In the genomic region with DNA sequence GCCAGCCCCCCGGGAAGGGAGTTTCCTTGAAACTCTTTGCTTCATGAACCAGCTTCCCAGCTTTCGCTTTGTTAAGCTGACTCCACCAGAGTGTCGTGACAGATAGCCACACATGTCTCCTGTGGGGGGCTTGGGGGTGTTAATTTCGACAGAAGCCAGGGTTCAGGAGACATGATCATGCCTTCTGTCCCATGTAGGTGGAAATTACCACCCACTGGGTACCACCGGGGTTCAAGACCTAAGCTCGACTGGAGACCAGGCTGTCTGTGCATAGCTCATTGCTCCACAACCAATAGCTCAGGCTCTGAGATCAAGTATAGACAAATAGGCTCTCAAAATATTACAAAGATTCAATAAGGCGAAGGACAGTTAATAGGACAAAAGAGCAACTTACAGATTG, we compare ENCODE assay signal across 37 mouse cellular contexts. TPM values are rescaled to one million over a fixed set of nuclear protein-coding genes. Genes with fewer than 3 reads are reported as not detected.
"Had no signal": no experiment of that assay in that cellular context is flagged by ENCODE, and none has a peak within 500 bp of the region (broad histone marks: within the 10 kb centered on the region; RNA-seq: fewer than 3 reads in every experiment).

No protein-coding gene starts in this region.

- H3K27me3 ChIP-seq: heart, embryonic 13.5 days; heart, embryonic 15.5 days; hindbrain, embryonic 13.5 days; hindbrain, embryonic 15.5 days; limb, embryonic 12.5 days; liver, embryonic 13.5 days; liver, embryonic 15.5 days had no signal

- H3K9ac ChIP-seq: forebrain, postnatal 0 days; heart, embryonic 13.5 days; heart, embryonic 15.5 days; hindbrain, embryonic 13.5 days; hindbrain, embryonic 15.5 days; limb, embryonic 12.5 days; liver, embryonic 13.5 days; liver, embryonic 15.5 days had no signal

- H3K4me1 ChIP-seq: heart, embryonic 13.5 days; heart, embryonic 15.5 days; hindbrain, embryonic 13.5 days; hindbrain, embryonic 15.5 days; limb, embryonic 10.5 days; limb, embryonic 12.5 days; liver, embryonic 13.5 days; liver, embryonic 15.5 days had no signal

- H3K4me3 ChIP-seq: heart, adult 2 months; heart, embryonic 13.5 days; heart, embryonic 15.5 days; hindbrain, embryonic 13.5 days; hindbrain, embryonic 15.5 days; limb, embryonic 10.5 days; limb, embryonic 12.5 days; liver, embryonic 13.5 days; liver, embryonic 15.5 days had no signal

- H3K36me3 ChIP-seq: heart, embryonic 13.5 days; heart, embryonic 15.5 days; hindbrain, embryonic 13.5 days; hindbrain, embryonic 15.5 days; limb, embryonic 10.5 days; limb, embryonic 12.5 days; liver, embryonic 13.5 days; liver, embryonic 15.5 days had no signal

- H3K9me3 ChIP-seq: heart, embryonic 15.5 days; hindbrain, embryonic 13.5 days; hindbrain, embryonic 15.5 days; limb, embryonic 10.5 days; limb, embryonic 12.5 days; liver, embryonic 13.5 days; liver, embryonic 15.5 days had no signal

- H3K27ac ChIP-seq: heart, adult 2 months; heart, embryonic 13.5 days; heart, embryonic 15.5 days; hindbrain, embryonic 13.5 days; hindbrain, embryonic 15.5 days; hindbrain, postnatal 0 days; limb, embryonic 10.5 days; limb, embryonic 12.5 days; liver, embryonic 13.5 days; liver, embryonic 15.5 days had no signal

- H3K4me2 ChIP-seq: heart, embryonic 11.5 days; heart, embryonic 13.5 days; heart, embryonic 15.5 days; hindbrain, embryonic 13.5 days; hindbrain, embryonic 15.5 days; limb, embryonic 12.5 days; liver, embryonic 11.5 days; liver, embryonic 13.5 days; liver, embryonic 15.5 days had no signal

- ATAC-seq: forebrain, postnatal 0 days; hindbrain, postnatal 0 days had no signal

- DNase-seq: forebrain, postnatal 0 days; gastrocnemius, postnatal 14 days; gastrocnemius, postnatal 36 days; heart, adult 11 months; heart, adult 2 months; heart, postnatal 14 days; heart, postnatal 36 days; kidney, adult 18-20 months; kidney, postnatal 10 days; kidney, postnatal 25 days; layer of hippocampus, adult 9-11 months; layer of hippocampus, postnatal 36 days; liver; liver, embryonic 13.5 days had no signal

RNA-seq across cellular contexts. Expression of gene Vmn2r2, which starts 50.6 kb away (rescaled TPM):
- total RNA-seq: forebrain, postnatal 0 days; gastrocnemius, adult 18-20 months; gastrocnemius, adult 8-10 months; gastrocnemius, postnatal 14 days; gastrocnemius, postnatal 36 days; heart, adult 2 months; heart, postnatal 14 days; heart, postnatal 36 days; hematopoietic stem cell, adult 5-6 weeks; layer of hippocampus, adult 18-20 months; layer of hippocampus, adult 8-10 months; layer of hippocampus, postnatal 14 days; layer of hippocampus, postnatal 36 days; left cerebral cortex, adult 18-20 months; left cerebral cortex, adult 8-10 months; left cerebral cortex, postnatal 10 days; left cerebral cortex, postnatal 25 days had no signal
- polyA plus RNA-seq: forebrain, postnatal 0 days; gonadal fat pad, adult 2 months; heart, adult 2 months; heart, embryonic 11.5 days; heart, embryonic 13.5 days; heart, embryonic 15.5 days; heart, postnatal 0 days; hindbrain, embryonic 13.5 days; hindbrain, embryonic 15.5 days; hindbrain, postnatal 0 days; large intestine, adult 2 months; limb, embryonic 12.5 days; liver, embryonic 11.5 days; liver, embryonic 13.5 days; liver, embryonic 15.5 days had no signal
